Mouse (Mus musculus): ENCODE data around the gene Olfr1495. TPM values are rescaled to one million over a fixed set of nuclear protein-coding genes. Genes with fewer than 3 reads are reported as not detected.

Olfr1495 gene
- polyA plus RNA-seq, 1 experiment from 2014 or later, result not detected

Other genes starting within 250 kb of the Olfr1495 start
- not detected in 2 replicates for gene Olfr1480, start 236.7 kb upstream of the Olfr1495 start, polyA plus RNA-seq (2016; fragmentation: Nextera tagmentation; extraction: Ambion mirVana)
- not detected in 2 replicates for gene Olfr1484, start 181.1 kb upstream of the Olfr1495 start, polyA plus RNA-seq (2016; fragmentation: Nextera tagmentation; extraction: Ambion mirVana)
- not detected in 2 replicates for gene Olfr1487, start 147.2 kb upstream of the Olfr1495 start, polyA plus RNA-seq (2016; fragmentation: Nextera tagmentation; extraction: Ambion mirVana)
- not detected in 2 replicates for gene Olfr1489, start 133.0 kb upstream of the Olfr1495 start, polyA plus RNA-seq (2016; fragmentation: Nextera tagmentation; extraction: Ambion mirVana)
- gene Olfr1490, start 113.5 kb upstream of the Olfr1495 start, polyA plus RNA-seq (2016; fragmentation: Nextera tagmentation; extraction: Ambion mirVana), result not detected in 2 replicates
- gene Olfr1491, start 67.3 kb upstream of the Olfr1495 start, polyA plus RNA-seq (2016; fragmentation: Nextera tagmentation; extraction: Ambion mirVana), result not detected in 2 replicates
- gene Olfr1493-ps1, start 41.3 kb upstream of the Olfr1495 start, polyA plus RNA-seq (2016; fragmentation: Nextera tagmentation; extraction: Ambion mirVana), result not detected in 2 replicates
- not detected in 2 replicates for gene Olfr1494, start 24.9 kb upstream of the Olfr1495 start, polyA plus RNA-seq (2016; fragmentation: Nextera tagmentation; extraction: Ambion mirVana)
- gene Olfr1496, start 13.3 kb downstream of the Olfr1495 start, polyA plus RNA-seq (2016; fragmentation: Nextera tagmentation; extraction: Ambion mirVana), result not detected in 2 replicates
- not detected in 2 replicates for gene Olfr1497, start 33.6 kb downstream of the Olfr1495 start, polyA plus RNA-seq (2016; fragmentation: Nextera tagmentation; extraction: Ambion mirVana)
- not detected in 2 replicates for gene Olfr1499, start 54.8 kb downstream of the Olfr1495 start, polyA plus RNA-seq (2016; fragmentation: Nextera tagmentation; extraction: Ambion mirVana)
- not detected in 2 replicates for gene Olfr1500, start 65.9 kb downstream of the Olfr1495 start, polyA plus RNA-seq (2016; fragmentation: Nextera tagmentation; extraction: Ambion mirVana)
- not detected in 2 replicates for gene Olfr1501, start 86.1 kb downstream of the Olfr1495 start, polyA plus RNA-seq (2016; fragmentation: Nextera tagmentation; extraction: Ambion mirVana)
- not detected in 2 replicates for gene Olfr1502, start 97.2 kb downstream of the Olfr1495 start, polyA plus RNA-seq (2016; fragmentation: Nextera tagmentation; extraction: Ambion mirVana)
- not detected in 2 replicates for gene Olfr1504, start 133.3 kb downstream of the Olfr1495 start, polyA plus RNA-seq (2016; fragmentation: Nextera tagmentation; extraction: Ambion mirVana)
- gene Olfr1505, start 148.9 kb downstream of the Olfr1495 start, polyA plus RNA-seq (2016; fragmentation: Nextera tagmentation; extraction: Ambion mirVana), result not detected in 2 replicates

Data from forebrain, embryonic 12.5 days (tissue).